Mouse (Mus musculus): ENCODE results near the gene Fastkd1.
A peak's percentile ranks its signal among the peaks of the same experiment; 100 is the strongest.
"Not testable (repeated sequence)": the region's sequence is repeated elsewhere in the genome, so short reads cannot be mapped to it uniquely, and the experiment has no call there.

Fastkd1 gene

DNA sequence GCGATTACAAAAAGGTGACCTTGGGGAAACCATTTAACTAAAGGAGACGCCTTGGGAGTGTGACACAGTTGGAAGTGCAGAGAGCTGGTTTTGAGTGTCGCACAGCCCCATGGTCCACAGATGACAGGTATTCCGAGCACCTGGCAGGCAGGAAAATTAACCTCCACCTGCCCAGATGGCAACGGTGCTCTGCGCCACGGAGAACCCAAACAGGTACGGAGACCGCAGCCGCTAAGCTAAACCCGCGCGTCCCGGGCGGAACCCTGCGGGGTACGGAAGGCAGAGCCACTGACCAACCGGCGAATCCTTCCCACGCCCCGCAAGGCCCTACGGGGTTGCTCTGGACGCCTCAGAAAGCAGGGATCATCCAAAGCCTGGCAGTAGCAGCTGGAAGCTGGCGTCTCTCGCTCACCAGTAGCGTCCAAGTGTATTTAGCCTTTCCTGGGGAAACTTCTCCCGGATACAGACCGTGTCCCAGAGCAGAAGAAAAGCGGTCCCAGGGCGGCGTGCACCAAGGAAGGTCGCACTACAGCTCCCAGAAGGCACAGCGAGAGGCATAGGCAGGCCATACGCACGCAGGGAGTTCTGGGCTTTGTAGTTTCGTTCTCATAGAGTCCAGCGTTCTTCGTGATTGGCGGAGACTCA is at the start of gene Fastkd1:
TSS of gene Fastkd1 (minus strand) at position 536 of the 645 bp plus-strand sequence.
- peak; percentile 96 for DNase-seq (ENCODE audit: low read depth, low spot score)

GRCm38 (mm10) chr2:69760980-69761379 is 47.7 kb upstream of the Fastkd1 start:
- no peak for DNase-seq (ENCODE audit: low read depth, low spot score)

- DNase-seq (ENCODE audit: low read depth, low spot score): peak; percentile 27
These were observed 31.8 kb upstream of the Fastkd1 start for GRCm38 (mm10) chr2:69745091-69745490.

- DNase-seq (ENCODE audit: low read depth, low spot score): no peak
These were observed 10.2 kb upstream of the Fastkd1 start for GRCm38 (mm10) chr2:69723519-69723825.

GRCm38 (mm10) chr2:69722650-69723518 is 9.6 kb upstream of the Fastkd1 start:
- DNase-seq (ENCODE audit: low read depth, low spot score): peak; percentile 95

DNA sequence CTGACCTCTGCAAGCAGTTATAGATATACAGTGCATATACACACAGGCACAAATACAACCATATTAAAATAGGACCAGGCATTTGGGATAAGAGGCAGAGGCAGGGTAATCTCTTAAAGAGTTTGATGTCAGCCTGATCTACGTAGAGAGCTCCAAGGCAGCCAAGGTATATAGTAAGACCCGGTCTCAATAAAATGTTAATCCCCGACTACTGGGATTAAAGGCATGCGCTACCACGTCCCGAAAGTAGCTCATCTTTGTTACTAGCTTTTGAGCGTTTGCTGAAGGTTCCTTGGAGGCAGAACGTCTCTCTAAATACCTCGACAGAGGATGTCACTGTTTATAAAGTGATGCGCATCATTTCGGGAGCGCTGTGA is 8.9 kb upstream of the Fastkd1 start, which contains the start of gene Ppig:
TSS of gene Ppig (plus strand) at position 273 of the 377 bp plus-strand sequence.
- DNase-seq (ENCODE audit: low read depth, low spot score): no peak

DNA sequence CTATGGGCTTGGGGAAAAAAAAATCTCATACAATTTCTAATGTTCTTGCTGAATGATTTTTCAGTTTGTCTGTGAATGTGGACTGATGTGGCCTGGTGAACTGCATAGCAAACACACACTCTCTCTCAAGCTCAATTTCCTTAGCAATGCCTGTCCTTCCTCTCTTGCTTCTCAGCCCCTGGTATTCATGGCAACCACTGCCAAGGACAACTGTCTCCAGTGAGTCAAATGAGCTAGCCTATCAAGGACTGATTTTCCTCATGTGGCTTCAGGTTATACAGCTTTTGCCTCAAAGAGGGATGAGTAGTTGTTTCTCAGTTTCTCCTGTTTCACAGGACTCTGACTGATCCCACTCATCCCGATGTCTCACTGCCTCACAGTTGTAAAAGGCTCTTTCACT is 5.8 kb upstream of the Fastkd1 start:
- no peak for DNase-seq (ENCODE audit: low read depth, low spot score)

DNA sequence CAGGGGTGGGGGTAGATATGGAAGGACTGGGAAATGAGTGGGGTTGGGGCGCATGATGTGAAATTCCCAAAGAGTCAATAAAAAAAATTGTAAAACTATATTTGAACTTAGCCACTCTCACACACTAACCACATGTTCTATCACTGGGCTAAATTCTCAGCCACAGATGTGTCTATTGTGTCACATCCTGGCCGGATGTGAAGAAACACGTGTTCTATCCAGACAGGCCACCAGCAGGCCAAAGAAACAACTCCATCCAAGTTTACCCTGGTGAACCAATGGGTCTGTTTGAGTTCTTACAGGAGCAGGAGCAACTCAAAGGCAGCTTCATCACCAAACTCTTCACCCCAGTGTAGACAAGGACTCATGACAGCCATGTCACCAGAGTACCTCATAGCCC is 3.2 kb upstream of the Fastkd1 start:
- DNase-seq (ENCODE audit: low read depth, low spot score): peak; percentile 35

- no peak for DNase-seq (ENCODE audit: low read depth, low spot score)
These were observed 810 bp upstream of the Fastkd1 start for GRCm38 (mm10) chr2:69714126-69714525.

DNA sequence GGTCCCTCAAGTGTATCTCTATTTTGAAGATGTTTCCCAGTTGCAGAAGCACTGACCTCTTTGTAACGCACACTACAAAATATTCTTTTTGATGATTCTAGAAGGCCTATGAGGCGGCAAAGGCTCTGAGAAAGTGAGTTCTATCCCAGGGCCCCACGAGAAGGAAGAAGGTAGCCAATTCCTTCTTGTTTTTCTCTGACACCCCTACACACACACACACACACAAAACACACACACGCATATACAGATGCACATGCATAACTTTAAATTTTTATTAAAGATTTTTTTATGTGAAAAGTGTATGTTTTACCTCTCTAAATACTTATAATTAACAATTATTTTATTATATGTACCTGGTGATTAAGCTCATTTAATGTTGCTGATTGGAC is 304 bp upstream of the Fastkd1 start:
- no peak for DNase-seq (ENCODE audit: low read depth, low spot score)

- DNase-seq (ENCODE audit: low read depth, low spot score): no peak
These were observed 1.1 kb downstream of the Fastkd1 start for GRCm38 (mm10) chr2:69712171-69712570.

- no peak for DNase-seq (ENCODE audit: low read depth, low spot score)
These were observed 12.9 kb downstream of the Fastkd1 start for GRCm38 (mm10) chr2:69700446-69700845.

DNA sequence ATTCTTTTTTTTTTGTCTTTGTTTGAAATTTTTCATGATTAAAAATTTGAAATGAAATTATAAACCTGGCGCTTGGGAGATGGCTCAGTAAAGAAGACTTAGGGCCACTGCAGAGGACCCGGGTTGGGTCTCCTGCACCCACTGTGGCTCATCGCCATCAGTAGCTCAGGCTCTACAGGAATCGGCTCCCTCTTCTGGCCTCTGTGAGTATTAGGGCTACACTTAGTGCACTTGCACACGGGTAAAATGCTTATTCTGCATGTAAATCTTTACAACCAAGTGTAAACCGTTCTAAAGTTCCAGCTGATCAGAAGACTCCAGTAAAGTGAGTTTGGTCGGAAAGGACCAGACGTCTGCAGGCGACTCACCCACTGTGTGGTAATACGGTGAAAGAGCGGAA is 19.8 kb downstream of the Fastkd1 start:
- peak; percentile 15 for DNase-seq (ENCODE audit: low read depth, low spot score)

DNA sequence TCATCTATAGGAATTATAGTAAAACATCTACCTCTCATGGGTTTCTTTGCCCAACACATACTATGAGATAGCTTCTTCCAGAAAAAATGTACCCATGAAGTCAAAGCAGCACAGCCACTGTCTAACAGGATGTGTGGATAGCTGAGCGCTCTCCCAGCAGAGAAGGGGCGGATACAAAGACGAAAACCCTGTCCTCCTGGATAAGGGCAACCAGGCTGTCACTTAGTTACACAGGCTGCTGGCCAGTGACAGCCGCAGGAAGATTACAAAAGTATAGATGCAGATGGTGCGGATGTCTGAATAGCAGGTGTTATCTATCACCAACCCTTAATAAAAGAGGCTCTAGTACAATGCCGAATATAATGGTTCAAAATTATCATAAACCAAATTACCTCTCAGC is 22.5 kb downstream of the Fastkd1 start:
- DNase-seq (ENCODE audit: low read depth, low spot score): no peak

GRCm38 (mm10) chr2:69690214-69690613 is 23.1 kb downstream of the Fastkd1 start:
- no peak for DNase-seq (ENCODE audit: low read depth, low spot score)

- DNase-seq (ENCODE audit: low read depth, low spot score): no peak
These were observed 28.8 kb downstream of the Fastkd1 start for GRCm38 (mm10) chr2:69684488-69684887.

DNA sequence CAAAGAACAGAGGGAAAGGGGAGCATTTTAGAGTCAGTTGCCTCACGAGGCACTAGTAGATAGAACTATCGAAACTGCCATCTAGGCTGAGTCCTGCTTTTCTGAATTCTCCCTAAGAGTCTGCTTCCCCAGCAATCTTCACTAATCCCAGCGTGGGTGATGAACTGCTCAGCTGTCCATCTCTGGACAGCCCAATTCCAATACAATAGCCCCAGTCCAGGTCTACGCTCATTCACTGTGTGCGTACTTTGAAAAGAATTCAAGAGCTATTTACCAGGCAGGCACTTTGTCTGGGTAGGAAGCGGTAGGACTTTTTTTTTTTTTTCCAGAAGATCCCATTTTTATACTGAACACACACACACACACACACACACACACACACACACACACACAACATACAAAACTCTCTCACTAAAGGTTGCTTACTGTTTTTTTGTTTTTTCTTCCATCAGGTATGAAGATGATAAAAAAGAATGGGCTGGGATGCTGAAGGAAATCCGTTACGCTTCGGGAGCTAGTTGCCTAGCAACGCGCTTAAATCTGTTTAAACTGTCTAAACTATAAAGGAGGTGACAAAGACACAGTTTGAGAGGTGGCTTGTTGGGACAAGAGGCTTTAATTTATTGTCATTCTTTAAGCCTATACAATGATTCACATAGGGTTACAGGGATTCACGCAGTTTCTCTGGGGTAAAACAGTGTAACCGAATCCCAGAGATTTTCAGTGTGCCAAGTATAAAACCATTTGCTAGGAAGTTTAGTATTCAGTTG is 30.1 kb downstream of the Fastkd1 start:
- no peak for DNase-seq (ENCODE audit: low read depth, low spot score)

GRCm38 (mm10) chr2:69681931-69682330 is 31.4 kb downstream of the Fastkd1 start:
- DNase-seq (ENCODE audit: low read depth, low spot score): no peak

GRCm38 (mm10) chr2:69679990-69680389 is 33.3 kb downstream of the Fastkd1 start:
- peak; percentile 20 for DNase-seq (ENCODE audit: low read depth, low spot score)

DNA sequence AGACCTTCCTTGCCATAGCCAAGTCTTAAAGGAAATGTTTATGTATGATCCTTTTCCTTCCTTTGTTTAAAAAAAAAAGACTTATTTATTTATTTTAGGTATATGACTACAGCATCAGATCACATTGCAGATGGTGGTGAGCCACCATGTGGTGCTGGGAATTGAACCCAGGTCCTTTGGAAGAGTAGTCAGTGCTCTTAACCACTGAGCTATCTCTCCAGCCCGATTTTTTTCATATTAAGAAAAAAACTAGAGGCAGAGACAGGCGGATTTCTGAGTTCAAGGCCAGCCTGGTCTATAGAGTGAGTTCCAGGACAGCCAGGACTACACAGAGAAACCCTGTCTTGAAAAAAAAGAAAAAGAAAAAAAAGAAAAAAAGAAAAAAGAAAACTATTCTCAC is 36.1 kb downstream of the Fastkd1 start:
- not testable (repeated sequence) for DNase-seq (ENCODE audit: low read depth, low spot score)

DNA sequence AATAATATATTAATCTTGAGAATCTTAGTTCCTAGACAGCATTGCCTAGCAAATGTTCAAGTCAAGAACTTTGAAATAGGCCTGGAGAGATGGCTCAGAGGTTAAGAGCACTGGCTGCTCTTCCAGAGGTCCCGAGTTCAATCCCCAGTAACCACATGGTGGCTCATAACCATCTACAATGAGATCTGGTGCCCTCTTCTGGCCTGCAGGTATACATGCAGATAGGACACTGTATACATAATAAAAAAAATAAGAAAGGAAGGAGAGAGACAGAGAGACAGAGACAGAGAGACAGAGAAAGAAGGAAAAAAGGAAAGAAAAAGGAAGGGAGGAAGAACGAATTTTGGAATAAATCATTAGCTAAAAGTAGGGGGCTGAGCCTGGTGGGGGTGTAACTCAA is 36.6 kb downstream of the Fastkd1 start:
- DNase-seq (ENCODE audit: low read depth, low spot score): peak; percentile 48

DNA sequence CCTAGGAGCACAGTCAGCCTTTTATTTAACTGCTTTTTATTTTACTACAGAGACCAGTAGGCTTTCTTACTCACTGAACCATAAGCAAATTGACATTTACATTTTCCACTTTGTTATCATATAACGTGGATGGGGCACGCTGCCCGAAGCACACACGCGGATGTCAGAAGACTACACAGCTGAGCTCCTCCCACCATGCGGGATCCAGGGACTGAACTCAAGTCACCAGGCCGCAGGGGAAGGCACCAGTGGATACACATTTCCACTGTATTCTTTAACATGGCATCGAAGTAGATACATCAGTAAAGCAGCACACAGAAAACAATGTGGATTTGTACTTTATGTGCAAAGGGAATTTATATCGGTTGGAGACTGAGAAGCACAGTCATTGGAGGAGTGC is 38.0 kb downstream of the Fastkd1 start:
- no peak for DNase-seq (ENCODE audit: low read depth, low spot score)

All from 3T3-L1 (cell line).